Mouse (Mus musculus): ENCODE results near the gene Zfp719. TPM values are rescaled to one million over a fixed set of nuclear protein-coding genes. Genes with fewer than 3 reads are reported as not detected.

Zfp719 gene
- total and polyA plus RNA-seq, 2 experiments from 2014 or later = 4.7 to 11.6 TPM

DNA sequence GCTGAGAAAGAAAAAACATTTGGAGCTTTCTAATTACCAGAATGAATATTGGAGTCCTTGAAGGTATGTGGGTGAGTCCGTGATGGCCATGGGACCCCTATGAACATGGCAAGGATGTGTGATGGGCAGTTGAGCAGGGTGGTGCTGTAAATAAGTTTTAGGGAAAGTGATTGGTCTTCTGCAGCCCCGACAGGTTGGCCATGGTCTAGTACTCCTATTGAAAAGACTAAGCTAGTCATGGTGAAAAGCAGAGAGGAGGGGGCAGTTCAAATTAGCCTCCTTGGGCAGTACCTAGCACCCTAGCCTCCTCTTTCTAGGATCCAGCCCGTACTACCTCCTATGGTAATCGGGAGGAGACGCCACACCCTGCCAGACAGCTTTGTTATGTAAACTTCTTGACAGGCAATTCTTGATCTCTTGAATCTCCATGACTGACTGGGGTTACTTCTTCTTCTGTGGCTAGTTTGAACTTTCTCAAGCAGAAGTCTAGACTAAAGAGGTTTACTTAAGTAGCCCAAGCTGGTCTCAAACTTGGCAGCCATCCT is 28.4 kb downstream of the Zfp719 start:
- Histone ChIP-seq H3K4me2 (ENCODE audit: low read depth, low read length) (peak overlapping the region; percentile 83), H3K4me3 (ENCODE audit: low read length) (peak overlapping the region; percentile 47; the same call in 1 of the 2 replicates), H3K27ac (no peak overlapping the region), H3K9me3 (ENCODE audit: low read length) (no peaks in the 10 kb centered on the region), H3K27me3 (ENCODE audit: insufficient read depth, low read length) (no peaks in the 10 kb centered on the region), H3K36me3 (ENCODE audit: insufficient read depth, low read length) (no peaks in the 10 kb centered on the region), H3K9ac (replicated peaks; ENCODE audit: low read length) (no peak overlapping the region), H3K4me1 (ENCODE audit: insufficient read depth, low read length) (no peaks in the 10 kb centered on the region)
- no peak for TF ChIP-seq CTCF (IDR thresholded peaks at IDR 0.05; ENCODE audit: low read depth)
- ATAC-seq = no peak
- DNase-seq (ENCODE audit: low spot score) = no peak
- 43% methylated on average over 5 of the region's 5 CpGs for WGBS

DNA sequence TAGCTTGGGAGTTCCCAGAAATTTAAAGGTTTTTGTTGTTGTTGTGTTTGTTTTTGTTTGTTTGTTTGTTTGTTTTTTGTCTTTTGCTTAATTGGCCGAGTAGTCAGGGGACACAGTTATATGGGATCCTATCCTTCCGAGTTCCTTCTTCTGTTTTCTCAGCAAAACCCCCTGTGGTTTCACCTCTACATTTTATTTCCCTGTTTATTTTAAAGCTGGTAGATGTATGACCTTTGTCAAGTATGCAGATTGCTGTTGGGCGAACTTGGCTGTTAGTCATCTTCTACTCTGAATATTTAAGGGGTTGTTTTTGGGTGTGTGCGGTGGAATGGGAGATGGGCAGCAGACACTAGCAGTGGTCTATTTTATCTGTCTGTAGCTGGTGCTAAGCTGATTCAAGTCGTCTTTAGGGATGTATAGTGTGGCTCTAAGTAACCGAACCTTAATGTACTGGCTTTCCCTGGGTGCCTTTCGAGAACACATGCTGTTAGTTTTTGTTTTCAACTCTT is 29.0 kb downstream of the Zfp719 start:
- no peak for DNase-seq (ENCODE audit: low spot score)

DNA sequence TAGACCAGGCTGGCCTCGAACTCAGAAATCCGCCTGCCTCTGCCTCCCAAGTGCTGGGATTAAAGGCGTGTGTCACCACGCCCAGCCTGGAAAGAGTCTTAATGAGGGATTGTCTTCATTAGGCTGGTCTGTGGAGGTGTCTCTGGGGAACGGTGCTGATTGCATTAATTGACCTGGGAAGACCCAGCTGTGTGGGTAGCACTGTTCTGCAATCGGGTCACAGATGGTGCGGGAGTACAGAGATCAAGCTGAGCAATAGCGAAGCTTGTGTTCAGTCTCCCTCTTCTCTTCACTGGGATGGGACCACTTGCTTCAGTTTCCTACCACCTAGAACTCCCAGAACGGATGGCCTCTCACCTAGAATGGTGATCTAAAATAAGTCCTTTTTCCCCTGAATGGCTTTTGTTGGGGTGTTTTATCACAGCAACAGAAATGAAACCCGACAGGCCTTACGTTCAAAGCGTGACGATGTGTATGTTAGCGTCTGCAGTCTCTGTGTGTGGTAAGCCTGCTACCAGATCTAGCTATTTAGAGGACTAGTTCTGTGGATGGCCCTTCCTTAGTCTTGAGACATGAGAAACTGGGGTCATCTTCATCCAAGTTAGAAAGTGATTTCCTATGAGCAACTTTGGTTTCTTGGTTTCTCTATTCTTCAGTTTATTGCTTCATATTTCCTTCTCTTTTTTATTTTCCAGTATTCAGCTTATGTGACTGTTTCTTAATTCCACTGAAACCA is 34.6 kb downstream of the Zfp719 start:
- H3K4me3 ChIP-seq (ENCODE audit: low read length) = no peak overlapping the region
- ATAC-seq = no peak
- no peaks in the 10 kb centered on the region for H3K9me3 ChIP-seq (ENCODE audit: low read length)
- no peaks in the 10 kb centered on the region for H3K36me3 ChIP-seq (ENCODE audit: insufficient read depth, low read length)
- WGBS = 82% methylated on average over 14 of the region's 14 CpGs
- no peak overlapping the region for H3K27ac ChIP-seq
- H3K27me3 ChIP-seq (ENCODE audit: insufficient read depth, low read length) = no peaks in the 10 kb centered on the region
- no peak for DNase-seq (ENCODE audit: low spot score)
- no peaks in the 10 kb centered on the region for H3K4me1 ChIP-seq (ENCODE audit: insufficient read depth, low read length)
- no peak for TF ChIP-seq CTCF (IDR thresholded peaks at IDR 0.05; ENCODE audit: low read depth)
- no peak overlapping the region for H3K9ac ChIP-seq (replicated peaks; ENCODE audit: low read length)
- no peak overlapping the region for H3K4me2 ChIP-seq (ENCODE audit: low read depth, low read length)

More for the DNA sequence above, 29.0 kb downstream of the Zfp719 start:
- no peak overlapping the region for H3K27ac ChIP-seq
- no peaks in the 10 kb centered on the region for H3K4me1 ChIP-seq (ENCODE audit: insufficient read depth, low read length)
- TF ChIP-seq CTCF (IDR thresholded peaks at IDR 0.05; ENCODE audit: low read depth) = no peak
- no peak for ATAC-seq
- H3K4me3 ChIP-seq (ENCODE audit: low read length) = no peak overlapping the region
- no peaks in the 10 kb centered on the region for H3K36me3 ChIP-seq (ENCODE audit: insufficient read depth, low read length)
- WGBS = 76% methylated on average over 7 of the region's 7 CpGs
- H3K27me3 ChIP-seq (ENCODE audit: insufficient read depth, low read length) = no peaks in the 10 kb centered on the region
- H3K9me3 ChIP-seq (ENCODE audit: low read length) = no peaks in the 10 kb centered on the region
- no peak overlapping the region for H3K9ac ChIP-seq (replicated peaks; ENCODE audit: low read length)
- H3K4me2 ChIP-seq (ENCODE audit: low read depth, low read length) = no peak overlapping the region

DNA sequence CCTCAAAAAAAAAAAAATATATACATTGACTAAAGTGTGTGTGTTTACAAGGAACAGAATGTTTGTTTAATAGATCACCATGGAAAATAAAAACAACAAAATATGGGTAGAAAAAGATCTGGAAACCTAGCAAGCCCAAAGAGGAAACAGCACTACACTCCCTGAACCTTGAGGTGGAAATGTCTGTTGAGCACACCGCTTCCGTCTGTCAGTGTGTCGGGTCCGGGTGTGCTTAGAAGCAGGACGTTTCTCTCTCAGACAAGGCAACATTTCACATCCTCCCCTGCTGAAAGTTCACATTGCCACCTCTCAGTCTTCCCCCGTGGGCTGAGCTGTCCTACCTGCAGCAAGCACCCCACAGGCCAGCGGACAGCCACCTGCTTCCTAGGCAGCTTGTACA is 43.5 kb downstream of the Zfp719 start:
- Histone ChIP-seq H3K27ac (no peak overlapping the region), H3K4me3 (ENCODE audit: low read length) (no peak overlapping the region), H3K36me3 (ENCODE audit: insufficient read depth, low read length) (no peaks in the 10 kb centered on the region), H3K4me1 (ENCODE audit: insufficient read depth, low read length) (no peaks in the 10 kb centered on the region), H3K9ac (replicated peaks; ENCODE audit: low read length) (no peak overlapping the region), H3K9me3 (ENCODE audit: low read length) (no peaks in the 10 kb centered on the region), H3K4me2 (ENCODE audit: low read depth, low read length) (no peak overlapping the region), H3K27me3 (ENCODE audit: insufficient read depth, low read length) (no peaks in the 10 kb centered on the region)
- DNase-seq (ENCODE audit: low spot score) (no peak), ATAC-seq (no peak)
- WGBS = 82% methylated on average over 7 of the region's 7 CpGs
- no peak for TF ChIP-seq CTCF (IDR thresholded peaks at IDR 0.05; ENCODE audit: low read depth)

DNA sequence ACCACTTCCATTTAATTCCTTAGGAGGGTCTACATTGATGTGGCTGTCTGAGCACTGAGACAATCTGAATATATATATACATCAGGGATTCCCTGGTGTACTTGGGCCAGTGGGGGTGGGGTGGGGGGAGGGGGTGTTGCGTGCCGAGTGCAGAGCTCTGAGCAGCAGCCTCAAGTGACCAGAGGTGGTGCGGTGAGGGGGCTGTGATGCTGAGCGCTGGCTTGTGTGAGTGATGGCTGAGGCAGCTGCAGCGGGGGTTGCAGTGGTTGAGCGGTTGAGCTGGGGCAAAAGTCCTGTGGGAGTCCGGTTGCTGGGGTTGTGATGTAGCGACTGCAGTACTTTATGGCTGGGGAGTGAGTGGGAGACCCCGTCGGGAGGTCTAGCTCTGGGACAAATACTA is 44.4 kb downstream of the Zfp719 start:
- Histone ChIP-seq H3K27me3 (ENCODE audit: insufficient read depth, low read length) (no peaks in the 10 kb centered on the region), H3K9ac (replicated peaks; ENCODE audit: low read length) (no peak overlapping the region), H3K27ac (no peak overlapping the region), H3K36me3 (ENCODE audit: insufficient read depth, low read length) (no peaks in the 10 kb centered on the region), H3K4me2 (ENCODE audit: low read depth, low read length) (peak overlapping the region; percentile 34), H3K4me3 (ENCODE audit: low read length) (no peak overlapping the region), H3K9me3 (ENCODE audit: low read length) (no peaks in the 10 kb centered on the region), H3K4me1 (ENCODE audit: insufficient read depth, low read length) (no peaks in the 10 kb centered on the region)
- no peak for TF ChIP-seq CTCF (IDR thresholded peaks at IDR 0.05; ENCODE audit: low read depth)
- WGBS = 14% methylated on average over 10 of the region's 10 CpGs
- no peak for DNase-seq (ENCODE audit: low spot score)
- ATAC-seq = peak; percentile 32; the same call in 1 of the 2 replicates

DNA sequence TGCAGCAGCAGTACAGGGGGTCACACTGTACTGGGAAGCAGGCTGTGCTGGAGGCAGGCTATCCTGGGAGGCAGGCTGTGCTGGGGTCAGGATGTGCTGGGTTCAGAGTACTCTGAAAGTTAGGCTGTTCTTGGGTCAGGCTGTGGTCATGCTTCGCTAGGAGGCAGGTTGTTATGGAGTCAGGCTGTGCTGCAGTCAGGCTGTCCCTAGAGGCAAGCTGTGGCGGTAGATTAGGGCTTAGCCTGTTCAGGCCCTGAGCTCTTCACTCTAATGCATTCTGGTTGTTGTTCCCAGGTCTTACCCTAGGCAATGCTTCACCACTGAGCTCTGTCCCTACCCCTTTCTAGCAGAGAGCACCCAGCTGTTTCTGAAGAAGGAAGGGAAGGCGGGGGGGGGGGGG is 45.7 kb downstream of the Zfp719 start:
- H3K27ac ChIP-seq = no peak overlapping the region
- H3K9ac ChIP-seq (replicated peaks; ENCODE audit: low read length) = no peak overlapping the region
- no peaks in the 10 kb centered on the region for H3K9me3 ChIP-seq (ENCODE audit: low read length)
- no peaks in the 10 kb centered on the region for H3K27me3 ChIP-seq (ENCODE audit: insufficient read depth, low read length)
- H3K4me1 ChIP-seq (ENCODE audit: insufficient read depth, low read length) = no peaks in the 10 kb centered on the region
- ATAC-seq (no peak), DNase-seq (ENCODE audit: low spot score) (no peak)
- WGBS = 65% methylated on average over 3 of the region's 3 CpGs
- H3K4me3 ChIP-seq (ENCODE audit: low read length) = no peak overlapping the region
- no peak overlapping the region for H3K4me2 ChIP-seq (ENCODE audit: low read depth, low read length)
- H3K36me3 ChIP-seq (ENCODE audit: insufficient read depth, low read length) = no peaks in the 10 kb centered on the region
- no peak for TF ChIP-seq CTCF (IDR thresholded peaks at IDR 0.05; ENCODE audit: low read depth)
